Mouse (Mus musculus): ENCODE measurements at regions not wholly inside any gene's neighbourhood (a gene's known extent, or its start where the extent isn't known, plus 50 kb on each side); places are given as distances from the start of the nearest gene placed in this dataset.

DNA sequence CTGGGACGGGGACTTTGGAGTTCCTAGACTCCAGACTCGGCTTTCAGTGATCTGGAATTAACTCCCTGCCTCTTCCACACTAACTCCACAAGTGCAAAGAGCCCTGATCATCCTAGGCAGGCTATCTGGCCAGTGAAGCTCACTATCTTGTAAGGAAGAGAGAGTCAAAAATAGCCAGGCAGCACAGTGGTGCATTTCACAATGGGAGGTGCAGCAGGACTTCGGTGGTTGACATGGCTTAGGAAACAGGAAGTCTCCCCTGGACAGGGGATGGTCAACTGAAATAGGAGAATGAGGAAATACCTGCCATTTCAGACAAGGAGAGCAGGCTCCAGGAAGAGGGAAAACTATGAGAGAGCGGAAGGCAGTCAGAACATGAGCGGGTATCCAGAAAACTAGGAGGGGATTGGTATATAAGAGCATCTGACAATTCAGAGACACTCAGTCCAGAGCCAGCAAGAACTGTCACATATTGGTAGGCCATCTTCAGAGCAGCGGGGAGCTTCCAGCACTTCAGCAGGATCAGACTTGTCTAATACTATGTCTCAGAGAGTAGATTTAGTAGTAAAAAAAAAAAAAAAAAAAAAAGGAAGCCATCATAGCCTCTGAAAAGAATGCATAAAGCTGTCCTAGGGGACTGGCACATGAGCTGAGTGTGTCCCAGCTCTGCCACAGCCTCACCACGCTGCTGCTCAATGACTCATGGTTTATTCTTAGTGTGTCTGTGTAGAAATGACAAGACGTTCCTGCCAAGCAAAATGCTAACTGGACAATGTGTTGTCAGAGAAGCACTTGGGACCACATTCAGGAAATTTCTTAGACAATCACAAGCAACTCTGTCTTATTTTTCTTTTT, 184.5 kb upstream of the Cpeb2 start:
- no peak for DNase-seq

DNA sequence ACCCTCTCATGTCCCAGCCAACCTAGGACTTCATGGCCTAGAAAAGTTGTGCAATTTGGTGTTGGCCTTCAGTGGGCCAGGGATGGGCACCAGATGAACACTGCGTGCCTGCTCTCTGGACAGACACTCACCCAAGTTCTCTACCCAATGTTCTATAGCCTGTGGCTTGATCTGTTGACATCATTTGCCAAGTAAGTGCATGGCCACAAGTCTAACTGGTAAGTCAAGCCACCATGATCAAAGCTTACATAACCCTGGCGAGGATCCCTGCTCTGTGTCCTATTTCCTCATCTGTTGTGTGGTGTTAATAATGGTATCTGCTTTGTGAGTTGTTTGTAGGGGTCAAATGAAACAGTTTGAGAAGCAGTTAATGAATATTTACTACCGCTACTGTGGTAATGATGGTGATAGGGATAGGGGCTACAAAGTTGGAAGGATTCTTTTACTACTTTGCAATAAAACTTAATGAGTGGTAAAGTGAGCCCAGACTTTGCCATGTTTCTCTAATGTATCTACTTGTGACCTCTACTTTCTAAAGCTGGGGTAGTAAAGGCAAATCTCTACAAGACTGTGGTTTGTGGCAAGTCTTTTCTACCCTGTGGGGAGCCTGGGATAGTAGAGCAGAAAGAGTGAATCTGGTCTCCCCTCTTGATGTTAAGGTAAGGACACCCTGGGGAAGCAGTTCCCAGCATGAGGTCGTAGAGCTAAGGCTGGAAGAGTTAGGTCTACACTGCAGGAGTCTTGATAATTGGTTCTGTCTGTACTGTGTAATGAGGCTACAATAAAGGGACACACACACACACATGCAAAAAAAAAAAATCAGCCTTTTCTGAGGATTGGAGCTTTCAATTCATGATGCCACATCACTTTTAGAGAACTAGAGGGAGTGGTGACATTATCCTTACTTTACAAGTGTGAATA, 183.3 kb upstream of the Cpeb2 start:
- no peak for DNase-seq

DNA sequence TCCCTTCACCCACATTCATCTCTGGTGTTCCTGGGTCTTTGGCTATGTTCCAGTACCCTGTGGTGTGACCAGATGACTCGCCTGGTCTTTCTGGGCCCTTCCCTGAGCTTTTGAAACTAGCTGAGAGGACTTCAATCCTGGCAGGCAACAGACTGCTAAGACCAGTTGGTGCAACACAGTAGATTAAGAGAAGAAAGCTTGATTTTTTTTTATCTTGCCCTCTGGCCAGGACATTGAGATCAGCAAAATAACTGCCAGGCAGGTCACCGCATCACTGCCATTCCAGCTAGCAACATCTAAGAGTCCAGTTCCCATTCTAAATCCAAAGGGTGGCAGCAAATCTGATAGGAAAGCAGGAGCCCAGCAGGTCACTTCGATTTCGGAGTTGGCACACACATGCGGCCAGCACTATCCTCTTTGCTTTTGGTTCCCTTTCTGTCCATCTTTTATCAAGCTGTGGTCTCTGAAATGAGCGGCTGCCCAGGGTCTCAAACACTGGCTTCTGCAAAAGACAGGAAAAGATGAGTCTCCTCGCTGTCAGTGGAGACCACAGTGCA, 181.9 kb upstream of the Cpeb2 start:
- peak; percentile 32 to 51 for DNase-seq

DNA sequence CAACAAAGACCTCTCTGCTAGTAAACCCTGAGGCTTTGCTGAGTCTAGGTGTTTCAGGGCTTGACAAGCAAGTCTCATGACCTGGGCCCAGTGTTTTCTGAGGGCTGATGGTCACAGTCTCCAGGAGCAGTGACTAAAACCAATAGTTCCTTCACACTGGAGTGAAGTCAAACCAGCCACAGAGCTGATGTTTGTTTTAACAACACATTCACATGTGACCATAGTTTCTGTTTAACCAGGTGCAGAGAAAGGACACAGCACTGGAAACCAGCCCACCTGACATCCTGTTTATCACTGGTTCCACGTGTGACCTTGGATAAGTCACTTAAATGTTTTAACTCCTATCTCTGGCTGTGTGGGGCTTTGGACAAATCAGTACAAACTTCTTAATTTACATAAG, 180.3 kb upstream of the Cpeb2 start:
- peak; percentile 44 to 68 for DNase-seq

DNA sequence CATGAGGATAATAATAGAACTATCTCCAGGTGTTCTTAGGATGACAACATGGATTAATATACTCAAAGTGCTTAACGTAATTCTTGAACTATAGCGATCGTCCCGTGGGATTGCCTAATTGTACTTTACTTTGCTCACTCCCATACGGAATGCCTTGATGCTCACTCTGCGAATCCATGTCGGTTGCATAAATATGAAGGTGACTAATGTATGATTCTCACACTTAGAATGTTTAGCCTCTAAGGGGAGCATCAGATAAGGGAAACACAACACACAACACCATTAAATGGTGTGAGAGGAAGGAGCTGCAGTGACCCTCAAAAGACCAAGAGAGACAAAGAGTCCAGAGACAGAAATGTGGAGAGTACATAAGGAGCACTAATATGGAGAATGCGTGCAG, 178.4 kb upstream of the Cpeb2 start:
- DNase-seq: no peak

DNA sequence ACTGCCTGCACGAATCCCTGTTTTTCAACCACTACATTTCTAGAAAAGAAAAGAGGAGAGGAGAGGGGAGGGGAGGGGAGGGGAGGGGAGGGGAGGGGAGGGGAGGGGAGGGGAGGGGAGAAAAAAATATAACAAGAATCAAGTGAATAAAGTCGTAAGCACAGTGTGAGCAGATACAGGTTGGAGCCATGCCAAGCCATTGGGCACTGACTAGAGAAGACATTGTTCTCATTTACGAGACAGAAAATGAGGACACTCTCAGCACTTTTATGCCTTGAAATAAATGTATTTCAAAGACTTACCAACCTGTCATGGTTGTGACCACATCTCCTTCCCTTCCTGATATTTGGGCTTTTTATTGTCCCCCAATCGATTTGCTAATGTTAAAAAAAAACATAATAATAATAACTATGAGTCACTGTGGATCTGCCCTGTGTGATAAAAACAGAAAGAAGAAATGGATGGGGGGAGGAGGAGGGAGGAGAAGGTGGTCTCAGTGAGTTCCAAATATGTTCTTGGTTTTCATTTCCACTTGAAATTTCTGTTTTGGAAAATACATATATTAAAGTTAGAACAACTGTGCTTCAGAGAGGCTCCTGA, 177.8 kb upstream of the Cpeb2 start:
- no peak for DNase-seq

DNA sequence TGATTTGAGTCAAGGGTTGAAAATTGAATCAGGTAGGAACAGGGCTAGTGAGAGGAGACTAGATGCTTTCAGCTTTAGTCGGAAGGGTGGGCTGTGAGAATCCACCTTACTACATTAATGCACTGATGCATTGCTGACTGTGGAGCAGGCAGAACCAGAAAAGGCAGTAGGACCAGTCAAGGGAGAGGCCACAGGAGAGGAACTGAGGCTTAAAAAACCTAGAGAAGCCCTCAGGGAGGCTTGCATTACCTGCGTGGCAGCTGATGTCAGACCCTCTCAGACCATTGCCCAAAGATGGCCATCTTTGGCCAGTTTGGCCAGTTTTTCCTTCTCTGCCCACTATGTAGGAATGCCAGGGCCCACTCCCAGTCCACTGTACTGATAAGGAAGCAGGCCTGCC, 176.5 kb upstream of the Cpeb2 start:
- DNase-seq: no peak

DNA sequence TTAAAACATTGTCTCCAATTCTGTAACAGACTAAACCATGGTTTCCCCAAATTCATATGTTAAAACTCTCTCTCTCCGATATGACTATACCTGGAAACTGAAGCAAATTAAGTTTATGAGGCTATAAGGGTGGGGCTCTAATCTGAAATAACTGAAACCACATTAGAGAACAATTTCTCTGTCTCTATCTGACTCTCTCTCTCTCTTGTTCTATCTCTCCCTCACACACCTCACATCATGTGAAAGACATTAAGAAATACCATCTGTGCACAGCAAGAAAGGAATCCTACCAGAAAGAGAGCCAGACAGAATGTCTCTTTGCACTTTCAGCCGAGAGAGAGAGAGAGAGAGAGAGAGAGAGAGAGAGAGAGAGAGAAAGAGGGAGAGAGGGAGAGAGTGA, 171.7 kb upstream of the Cpeb2 start:
- DNase-seq: no peak

DNA sequence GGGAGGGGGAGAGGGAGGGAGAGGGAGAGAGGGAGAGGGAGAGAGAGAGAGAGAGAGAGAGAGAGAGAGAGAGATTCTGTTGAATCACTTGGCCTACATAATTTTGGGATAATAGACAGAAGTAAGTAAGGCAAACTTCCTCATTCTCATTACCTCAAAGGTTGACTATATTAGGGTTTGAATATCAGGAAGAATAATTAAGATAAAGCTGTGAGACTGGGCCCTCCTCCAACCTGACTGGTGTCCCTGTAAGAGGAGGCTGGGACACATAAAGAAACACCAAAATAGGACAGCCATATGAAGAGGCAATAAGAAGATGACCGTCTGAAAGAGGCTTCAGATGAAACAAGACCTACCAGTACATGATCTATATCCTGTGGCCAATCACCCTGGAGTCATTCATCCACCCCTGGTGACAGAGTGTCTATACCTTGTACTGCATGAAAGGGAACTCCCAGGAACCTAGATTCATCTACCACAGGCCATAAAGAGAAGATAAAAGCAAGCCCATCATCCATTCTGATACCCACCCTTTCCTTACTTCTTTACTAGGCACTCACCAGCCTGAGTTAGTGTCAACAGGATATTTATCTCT, 171.1 kb upstream of the Cpeb2 start:
- no peak for DNase-seq

DNA sequence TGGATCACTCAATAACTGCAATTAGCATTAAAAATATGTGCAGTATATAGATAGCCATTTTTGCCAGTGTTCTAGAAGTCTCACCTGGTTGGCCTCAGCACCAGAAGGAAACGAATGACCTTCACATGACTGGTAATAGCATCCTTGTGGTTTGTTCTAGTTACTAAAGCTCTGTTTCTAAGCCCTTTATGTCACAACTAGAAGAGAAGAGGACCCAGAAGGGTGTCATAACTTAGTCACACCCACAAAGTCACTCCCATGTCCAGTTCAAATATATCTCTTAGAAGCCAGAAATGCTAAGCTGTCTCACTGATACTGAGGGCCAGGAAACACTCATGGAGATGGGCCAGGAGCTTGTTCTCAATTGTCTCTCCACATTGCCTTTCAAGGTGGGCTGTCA, 170.5 kb upstream of the Cpeb2 start:
- no peak for DNase-seq

DNA sequence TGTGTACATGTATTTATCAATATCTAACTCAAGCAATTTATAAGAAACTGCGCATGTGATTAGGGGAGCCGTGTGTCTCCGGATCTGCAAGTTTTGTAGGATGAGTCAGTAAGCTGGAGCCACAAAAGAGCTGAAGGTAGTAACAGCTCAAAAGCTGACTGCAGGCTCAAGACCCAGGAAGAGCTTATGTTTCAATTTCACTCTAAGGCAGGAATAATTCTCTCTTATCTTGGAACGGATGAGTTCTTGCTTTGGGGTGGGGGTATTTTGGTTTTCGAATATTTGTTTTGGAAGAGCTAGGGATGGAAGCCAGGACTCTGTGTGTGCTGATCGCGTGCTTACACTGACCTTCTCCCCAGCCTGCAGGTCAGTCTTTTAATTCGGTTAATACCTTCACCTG, 169.6 kb upstream of the Cpeb2 start:
- DNase-seq: no peak

DNA sequence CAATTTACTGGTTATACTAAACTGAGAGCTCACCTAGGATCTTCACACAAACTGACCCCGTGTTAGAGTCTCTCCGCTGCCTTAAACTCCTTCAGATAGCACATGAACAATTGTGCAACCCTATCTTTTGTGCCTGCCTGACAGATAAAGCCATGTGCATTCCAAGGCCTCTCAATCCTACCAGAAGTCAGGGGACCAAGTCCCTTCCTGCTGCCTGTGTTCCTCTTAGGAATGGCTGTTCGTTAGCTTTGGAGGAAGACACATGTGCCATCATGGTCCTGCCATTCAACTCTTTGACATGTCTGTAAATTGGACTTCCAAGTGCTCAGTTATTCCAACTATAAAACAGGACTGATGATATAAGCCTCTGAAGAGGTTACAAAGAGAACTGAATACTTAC, 161.4 kb upstream of the Cpeb2 start:
- no peak for DNase-seq

DNA sequence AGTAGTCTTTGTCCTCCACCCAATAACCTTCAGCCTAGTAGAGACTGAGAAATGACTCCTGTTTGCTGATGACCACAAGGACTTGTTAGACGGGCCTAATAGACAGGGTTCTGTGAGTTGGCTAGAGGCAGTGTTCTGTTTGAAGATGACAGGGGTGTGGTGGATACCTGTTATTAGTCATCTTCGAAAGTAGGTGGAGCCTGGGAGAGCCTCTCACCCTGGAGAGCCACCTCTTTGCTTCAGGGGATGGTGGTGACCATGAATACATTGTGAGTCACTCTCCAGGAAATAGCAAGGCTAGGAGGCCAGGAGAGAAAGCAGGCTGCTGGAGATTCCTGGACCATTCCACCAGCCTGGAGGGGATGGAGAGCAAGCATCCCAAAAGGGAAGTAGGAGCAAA, 160.6 kb upstream of the Cpeb2 start:
- DNase-seq: no peak

DNA sequence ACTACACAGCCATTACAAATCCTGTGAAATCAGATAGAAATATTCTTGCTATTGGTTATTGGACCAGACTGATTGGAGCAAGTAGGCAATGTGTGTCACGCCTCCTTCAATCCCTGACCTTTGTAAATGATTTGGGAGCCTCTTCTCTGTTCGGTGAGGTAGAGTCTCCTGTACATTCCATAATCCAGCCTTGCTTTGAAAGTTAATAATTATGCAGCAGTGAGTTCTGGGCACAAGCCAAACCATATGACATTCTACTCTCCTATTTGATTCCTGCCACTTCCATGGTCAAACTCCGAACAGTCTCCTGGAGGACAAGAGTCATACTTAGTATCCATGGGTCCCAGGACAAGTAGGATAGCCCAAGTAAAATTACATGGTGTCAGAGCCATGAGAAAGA, 158.4 kb upstream of the Cpeb2 start:
- DNase-seq: peak; percentile 26 to 71

DNA sequence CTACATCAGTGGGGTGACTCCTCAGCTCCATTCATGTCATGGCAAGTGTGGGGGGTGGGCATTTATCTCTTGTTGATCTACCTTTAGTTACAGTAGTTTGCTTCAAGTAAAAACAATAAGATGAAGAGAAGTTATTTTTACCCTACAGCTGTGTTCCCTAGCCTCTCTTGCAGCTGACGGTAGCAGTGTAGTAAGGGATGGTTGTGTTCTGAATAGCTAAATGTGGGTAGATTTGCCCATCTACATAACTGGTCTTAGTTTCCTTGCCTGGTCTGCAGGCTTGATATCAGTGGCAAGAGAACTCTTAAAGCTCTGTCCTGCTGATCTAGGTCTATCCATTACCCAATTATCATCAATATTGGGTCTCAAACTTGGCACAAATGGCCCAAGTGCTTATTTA, 152.7 kb upstream of the Cpeb2 start:
- no peak for DNase-seq

DNA sequence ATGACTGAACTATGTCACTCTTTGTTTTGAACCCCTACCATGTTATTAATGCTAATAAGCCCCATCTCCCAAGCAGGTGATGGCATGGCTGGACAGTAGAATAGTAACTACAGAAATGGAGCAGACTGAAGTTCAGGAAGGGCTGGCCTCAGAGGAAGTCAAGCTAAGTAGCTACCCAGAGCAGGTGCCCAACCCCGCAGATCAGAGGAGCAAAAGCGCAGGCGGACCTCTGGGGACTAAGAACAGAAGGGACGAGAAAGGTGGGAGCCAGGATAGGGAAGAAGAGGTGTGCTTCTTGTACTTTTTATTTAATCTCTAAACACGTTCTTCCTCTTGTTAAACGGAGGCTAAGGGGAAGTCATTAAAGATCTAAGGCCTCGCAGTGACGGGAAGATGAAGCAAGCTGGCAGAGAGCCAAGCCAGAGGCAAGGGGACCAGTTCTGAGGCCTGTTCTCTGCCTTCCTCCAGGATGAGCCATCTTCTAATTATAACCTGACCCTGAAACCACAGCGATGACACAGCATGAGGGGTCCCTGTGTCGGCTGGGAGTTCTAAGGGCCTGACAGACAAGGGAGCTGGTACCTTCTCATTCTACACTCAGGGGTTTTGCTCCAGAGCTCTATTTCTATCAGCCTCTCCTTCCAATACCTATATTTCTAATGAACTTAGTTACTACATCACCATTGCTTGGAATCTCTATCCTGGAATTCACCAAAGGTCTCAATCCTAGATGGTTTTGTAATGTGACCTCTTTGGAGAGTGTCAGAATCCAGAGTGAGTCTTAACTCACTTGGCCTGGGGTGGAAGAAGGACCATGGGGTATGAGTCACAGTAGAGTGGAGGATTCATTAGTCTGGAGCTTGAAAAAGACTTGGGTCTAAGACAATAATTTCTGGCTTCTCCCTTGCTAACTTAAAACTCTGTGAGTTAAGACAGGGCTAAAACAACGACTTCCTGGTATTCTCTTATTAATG, 151.1 kb upstream of the Cpeb2 start:
- no peak for DNase-seq

DNA sequence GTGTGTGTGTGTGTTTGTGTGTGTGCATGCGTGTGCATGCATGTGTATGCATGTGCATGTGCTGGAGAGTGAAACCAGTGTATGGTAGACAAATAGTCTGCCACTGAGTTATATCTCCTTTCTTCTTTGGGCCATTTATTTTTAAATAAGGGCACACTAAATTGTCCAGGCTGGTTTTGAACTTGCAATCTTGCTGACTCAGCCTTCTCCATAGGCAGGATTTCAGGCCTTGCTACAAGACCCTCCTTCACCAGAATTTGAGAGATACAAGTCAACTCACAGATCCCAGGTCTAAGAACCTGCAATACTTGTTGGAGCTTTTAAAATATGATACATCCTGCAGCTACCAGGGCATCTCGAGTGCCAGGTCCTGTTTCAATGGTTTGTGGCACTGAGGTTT, 145.9 kb upstream of the Cpeb2 start:
- DNase-seq: no peak

DNA sequence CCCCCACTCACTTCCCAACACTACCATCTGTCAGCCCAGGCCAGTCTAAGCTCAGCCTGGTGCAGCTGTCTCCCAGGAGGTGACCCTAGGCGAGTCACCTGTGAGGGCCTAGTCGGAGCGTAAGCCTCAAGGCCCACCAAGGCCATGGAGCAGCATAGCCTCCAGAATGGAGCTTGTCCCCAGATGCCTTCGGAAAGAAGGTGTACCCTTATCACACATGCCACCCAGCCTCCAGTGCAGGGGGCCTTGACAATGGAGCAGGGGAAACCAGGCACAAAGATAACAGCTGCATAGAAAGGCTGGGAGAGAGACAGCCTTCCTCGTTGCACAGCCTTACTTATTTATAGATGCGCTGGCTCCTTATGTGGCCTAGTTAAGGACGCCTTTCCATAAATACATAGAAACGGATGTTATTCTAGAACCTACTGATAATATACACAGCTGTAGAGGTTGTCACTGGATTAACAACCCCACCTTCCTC, 145.0 kb upstream of the Cpeb2 start:
- DNase-seq: no peak

DNA sequence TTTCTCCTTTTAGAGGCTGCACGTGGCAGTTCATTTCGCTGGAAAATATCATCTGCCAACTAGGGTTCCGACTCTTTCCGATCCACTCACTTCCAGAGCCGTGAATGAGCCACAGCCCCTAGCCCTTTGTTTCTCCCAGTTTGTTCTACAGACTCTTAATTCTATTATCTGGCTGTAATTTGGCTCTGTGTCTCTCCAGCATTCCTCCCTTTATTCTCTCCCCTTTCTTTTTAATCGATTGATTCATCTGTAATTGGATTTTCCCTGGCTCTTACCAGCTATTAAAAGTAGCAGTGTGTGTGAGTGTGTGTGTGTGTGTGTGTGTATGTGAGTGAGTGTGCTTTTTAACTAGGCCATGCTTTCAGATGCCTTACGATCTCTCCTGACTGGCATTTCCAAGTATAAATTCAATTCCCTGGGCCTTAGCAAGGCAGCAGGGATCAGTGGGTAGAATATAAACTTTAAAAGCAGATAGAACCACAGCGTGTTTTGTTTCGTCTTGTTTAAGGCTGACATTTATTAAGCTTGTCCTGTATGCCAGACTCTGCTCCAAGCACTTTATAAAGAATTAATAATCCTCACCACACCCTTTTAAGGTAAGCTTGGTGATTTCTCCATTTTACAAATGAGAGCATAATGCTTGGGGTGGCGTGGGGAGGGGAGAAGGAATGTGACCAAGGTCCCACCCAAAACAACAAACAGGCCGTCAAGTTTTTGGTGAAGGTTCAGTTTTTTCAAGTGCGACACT, 144.1 kb upstream of the Cpeb2 start:
- no peak for DNase-seq

DNA sequence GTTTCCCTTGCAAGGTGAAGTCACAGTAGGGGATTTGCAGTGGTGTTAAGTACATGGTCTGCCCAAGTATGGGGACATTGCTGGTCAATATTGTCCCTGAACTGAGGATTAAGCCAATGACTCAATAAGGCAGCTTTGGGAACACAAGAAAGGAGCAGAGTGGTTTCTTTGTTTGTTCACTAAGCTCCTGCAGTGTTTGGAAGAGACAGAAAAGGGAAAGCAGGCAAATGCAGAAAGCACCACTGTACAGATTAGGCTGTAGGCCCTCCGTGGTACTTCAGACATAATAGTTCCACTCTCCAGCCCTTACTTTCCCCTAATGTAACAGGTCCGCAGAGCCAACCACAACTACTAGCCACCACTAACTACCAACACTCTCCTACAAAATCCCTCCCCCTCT, 143.5 kb upstream of the Cpeb2 start:
- no peak for DNase-seq

DNA sequence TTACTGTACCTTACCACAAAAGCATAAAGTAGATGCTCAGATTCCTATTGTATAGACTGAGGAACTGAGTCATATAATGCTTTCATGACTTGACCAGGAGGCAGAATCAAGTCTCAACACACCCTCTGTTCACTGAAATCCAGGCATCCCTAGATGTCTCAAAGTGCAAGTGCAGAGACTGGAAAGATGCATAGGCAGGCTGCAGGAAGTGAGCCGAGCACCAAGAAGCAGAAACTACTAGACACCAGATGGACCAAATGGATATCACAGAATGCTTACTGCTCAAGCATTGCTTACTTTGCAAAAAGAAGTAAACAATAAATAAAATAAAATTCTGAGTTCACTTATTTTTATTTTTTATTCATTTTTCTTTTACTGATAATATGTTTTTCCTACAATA, 143.0 kb upstream of the Cpeb2 start:
- DNase-seq: no peak
